Mouse (Mus musculus): Measurements from ENCODE around the gene Scyl3.
A peak's percentile ranks its signal among the peaks of the same experiment; 100 is the strongest.

GRCm38 (mm10) chr1:163929636-163930457 lies 947 bp downstream of the Scyl3 start:
- no peak for TF ChIP-seq CTCF (IDR thresholded peaks at IDR 0.05; ENCODE audit: insufficient read depth, low read length)
- 0 out of 2 replicates have a peak, but pooled peaks have one; percentile 12 for TF ChIP-seq POLR2A (IDR thresholded peaks at IDR 0.05; ENCODE audit: borderline replicate concordance, extremely low read depth, low read depth, low read length)
